Mouse (Mus musculus) C2C12 (cell line): ENCODE data around the gene Mical2. TPM values are rescaled to one million over a fixed set of nuclear protein-coding genes. Genes with fewer than 3 reads are reported as not detected.

Experiments used
- H3K27me3 ChIP-seq: one replicate; pipeline ENCODE4 v1.6.1; 2011; ENCODE audit not compliant: control insufficient read depth, insufficient read depth, insufficient read length
- H3K36me3 ChIP-seq: one replicate; pipeline ENCODE4 v1.6.1; 2011; ENCODE audit not compliant: control insufficient read depth, insufficient read depth
- H3K4me3 ChIP-seq: one replicate; pipeline ENCODE4 v1.5.1; 2011; ENCODE audit warnings: mild to moderate bottlenecking, control low read depth; ENCODE audit not compliant: poor library complexity, insufficient read depth, severe bottlenecking
- H3K79me2 ChIP-seq: one replicate; pipeline ENCODE4 v1.6.1; 2011; ENCODE audit not compliant: control insufficient read depth, insufficient read depth
- H3K79me3 ChIP-seq: one replicate; pipeline ENCODE4 v1.6.1; 2011; ENCODE audit warnings: low read depth, control low read depth
- H3ac ChIP-seq: one replicate; pipeline ENCODE3; 2011; ENCODE audit warnings: low read depth; ENCODE audit not compliant: control insufficient read depth, insufficient read length
- CEBPB ChIP-seq: IDR thresholded peaks from one replicate; pipeline ENCODE4 v1.6.1; 2011; ENCODE audit warnings: low read depth, mild to moderate bottlenecking, control low read depth, moderate library complexity
- CTCF ChIP-seq: IDR thresholded peaks from one replicate; pipeline ENCODE4 v1.5.1; 2011; ENCODE audit not compliant: control insufficient read depth, insufficient read depth, insufficient read length
- FOSL1 ChIP-seq: IDR thresholded peaks from one replicate; pipeline ENCODE4 v1.8.0; 2011; ENCODE audit warnings: mild to moderate bottlenecking, low read length; ENCODE audit not compliant: poor library complexity, insufficient read depth, severe bottlenecking
- MAX ChIP-seq: IDR thresholded peaks from one replicate; pipeline ENCODE4 v1.6.1; 2011; ENCODE audit warnings: mild to moderate bottlenecking, control low read depth
- MYOD1 ChIP-seq: IDR thresholded peaks from one replicate; pipeline ENCODE4 v1.6.1; 2011; ENCODE audit warnings: low read depth; ENCODE audit not compliant: control insufficient read depth, insufficient read length
- MYOG ChIP-seq: IDR thresholded peaks from one replicate; pipeline ENCODE4 v1.6.1; 2011; ENCODE audit not compliant: control insufficient read depth, insufficient read length; ENCODE audit errors: extremely low read depth
- USF1 ChIP-seq: IDR thresholded peaks from one replicate; pipeline ENCODE4 v1.6.1; 2011; ENCODE audit warnings: low read depth, mild to moderate bottlenecking, control low read depth, moderate library complexity
- polyA plus RNA-seq: library from polyadenylated mRNA; unstranded; fragments of >200 nt; fragmentation: generic; extraction: Trizol; gene quantifications from one replicate; pipeline ENCODE4 v1.2.1, GENCODE M21; 2012; ENCODE audit warnings: missing spikeins

Gene Mical2
- polyA plus RNA-seq, 1 experiment, result 76.9 TPM

DNA sequence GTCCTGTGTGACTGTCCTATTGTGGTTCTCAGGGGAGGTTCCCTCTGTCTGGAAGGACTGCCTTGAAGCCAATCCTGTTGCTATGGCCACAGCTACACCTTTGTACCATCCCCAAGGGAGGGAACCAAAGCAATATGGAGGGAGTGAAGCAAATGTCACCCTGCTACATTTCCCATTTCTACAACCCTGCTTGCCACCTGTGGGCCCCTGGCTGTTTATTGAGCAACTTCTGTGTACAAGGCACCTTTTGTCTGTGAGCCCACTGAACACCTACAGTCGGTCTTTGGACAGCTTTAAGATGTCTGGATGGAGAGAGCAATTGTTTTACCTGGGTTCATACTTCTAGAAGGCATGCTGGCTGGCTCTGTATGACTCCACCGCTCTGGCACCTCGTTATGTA, 46.0 kb downstream of the Mical2 start:
- no peak overlapping the region for H3ac ChIP-seq
- peaks cover 38% of the 10 kb centered on the region for H3K79me3 ChIP-seq
- no peak overlapping the region for H3K4me3 ChIP-seq
- H3K36me3 ChIP-seq, result peaks cover 42% of the 10 kb centered on the region
- H3K27me3 ChIP-seq, result no peaks in the 10 kb centered on the region
- TF ChIP-seq MYOG (no peak), FOSL1 (no peak), MAX (no peak), CTCF (no peak), CEBPB (no peak), USF1 (no peak)
- peaks cover 90% of the 10 kb centered on the region for H3K79me2 ChIP-seq

DNA sequence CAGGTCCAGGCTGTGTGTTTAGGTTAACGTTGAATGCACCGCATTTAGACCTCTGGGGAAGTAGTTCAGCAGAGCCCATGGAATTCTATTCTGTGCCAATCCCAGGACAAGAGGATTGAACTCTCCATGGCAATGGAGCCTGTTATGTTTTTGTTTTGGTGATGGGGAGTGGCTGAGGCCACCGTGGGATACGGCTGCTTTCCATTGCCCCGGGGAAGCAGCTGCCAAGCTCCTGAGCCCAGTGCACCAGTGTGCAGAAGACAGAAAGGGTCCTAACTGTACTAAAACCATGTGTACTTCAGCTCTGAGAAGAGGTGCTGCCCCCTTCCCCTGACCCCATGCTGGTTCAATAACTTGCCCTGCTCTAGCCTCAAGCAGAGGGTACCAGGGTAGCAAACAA, 47.0 kb downstream of the Mical2 start:
- Histone ChIP-seq H3K36me3 (peaks cover 42% of the 10 kb centered on the region), H3K4me3 (no peak overlapping the region), H3K27me3 (no peaks in the 10 kb centered on the region), H3ac (no peak overlapping the region), H3K79me3 (peaks cover 38% of the 10 kb centered on the region), H3K79me2 (peaks cover 84% of the 10 kb centered on the region)
- no peak for TF ChIP-seq CTCF
- TF ChIP-seq MYOG, result no peak
- no peak for TF ChIP-seq MYOD1

DNA sequence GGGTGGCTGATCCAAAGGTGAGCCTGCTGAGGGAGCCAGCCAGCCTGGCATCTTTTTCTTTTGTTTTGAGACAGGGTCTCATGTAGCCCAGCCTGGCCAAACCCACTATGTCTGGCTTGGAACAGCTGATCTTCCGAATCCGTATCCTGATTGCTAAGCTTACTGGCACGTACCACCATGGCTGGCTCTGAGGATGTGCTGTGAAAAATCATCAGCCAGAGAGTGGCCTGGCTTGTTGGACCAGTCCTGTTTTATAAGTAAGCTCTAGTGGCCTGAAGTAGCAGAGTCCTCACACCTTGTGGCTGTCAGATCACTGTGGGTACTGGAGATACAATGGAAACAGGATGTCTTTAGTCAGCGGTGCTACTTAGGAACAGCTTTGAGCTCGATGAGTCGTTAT, 47.8 kb downstream of the Mical2 start:
- H3K79me2 ChIP-seq, result peaks cover 77% of the 10 kb centered on the region
- TF ChIP-seq USF1, result no peak
- no peak for TF ChIP-seq MYOG
- TF ChIP-seq MYOD1, result no peak
- H3ac ChIP-seq, result no peak overlapping the region
- H3K79me3 ChIP-seq, result peaks cover 31% of the 10 kb centered on the region
- no peaks in the 10 kb centered on the region for H3K27me3 ChIP-seq
- H3K36me3 ChIP-seq, result peaks cover 42% of the 10 kb centered on the region
- no peak overlapping the region for H3K4me3 ChIP-seq

DNA sequence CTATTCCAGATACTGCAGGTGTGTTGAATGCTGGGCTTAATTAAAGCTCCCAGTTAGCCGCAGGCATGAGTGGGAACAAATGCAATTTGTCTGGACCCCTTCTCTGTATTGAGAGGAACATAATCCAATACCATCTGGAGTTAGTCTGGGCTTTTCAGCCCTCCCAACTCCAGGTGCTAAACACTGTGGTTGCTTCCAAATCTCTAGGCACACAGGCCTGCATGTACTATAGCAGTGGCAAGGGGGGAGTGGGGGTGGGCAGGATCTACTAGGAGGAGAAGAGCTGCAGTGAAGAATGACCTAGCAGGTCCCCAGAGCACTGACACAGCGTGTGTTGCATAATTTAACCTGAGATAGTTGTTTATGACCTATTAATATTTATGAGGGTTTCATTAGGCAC, 49.0 kb downstream of the Mical2 start:
- Histone ChIP-seq H3K4me3 (no peak overlapping the region), H3K79me2 (peaks cover 74% of the 10 kb centered on the region), H3K27me3 (no peaks in the 10 kb centered on the region), H3K36me3 (peaks cover 35% of the 10 kb centered on the region), H3ac (no peak overlapping the region), H3K79me3 (peaks cover 27% of the 10 kb centered on the region)
- no peak for TF ChIP-seq MAX
- no peak for TF ChIP-seq FOSL1
- TF ChIP-seq MYOD1, result no peak
- no peak for TF ChIP-seq MYOG
- TF ChIP-seq CTCF, result no peak
- no peak for TF ChIP-seq USF1

DNA sequence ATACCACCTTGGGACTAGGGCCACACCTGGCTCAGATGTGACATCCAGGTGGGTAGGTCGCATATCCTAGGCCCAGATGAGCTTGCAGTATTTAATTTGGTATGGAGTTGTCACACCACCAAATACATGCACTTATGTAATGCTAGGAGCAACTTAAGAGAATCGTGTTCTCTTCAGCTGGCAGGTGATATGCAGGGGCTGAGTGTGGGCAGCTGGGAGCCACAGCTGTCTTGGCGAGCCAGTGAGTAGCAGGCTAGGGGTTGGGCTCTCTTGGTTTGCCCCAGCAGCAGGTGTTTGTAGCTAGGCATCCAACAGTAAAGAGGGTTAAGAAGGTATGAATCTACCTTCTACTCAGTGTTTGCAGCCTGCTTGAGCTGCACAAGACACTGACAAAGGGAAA, 49.4 kb downstream of the Mical2 start:
- H3ac ChIP-seq, result no peak overlapping the region
- H3K27me3 ChIP-seq, result no peaks in the 10 kb centered on the region
- peaks cover 36% of the 10 kb centered on the region for H3K36me3 ChIP-seq
- peaks cover 74% of the 10 kb centered on the region for H3K79me2 ChIP-seq
- no peak overlapping the region for H3K4me3 ChIP-seq
- H3K79me3 ChIP-seq, result peaks cover 27% of the 10 kb centered on the region
- TF ChIP-seq CTCF (no peak), FOSL1 (no peak), MAX (no peak), MYOD1 (no peak), MYOG (no peak), CEBPB (no peak), USF1 (no peak)

DNA sequence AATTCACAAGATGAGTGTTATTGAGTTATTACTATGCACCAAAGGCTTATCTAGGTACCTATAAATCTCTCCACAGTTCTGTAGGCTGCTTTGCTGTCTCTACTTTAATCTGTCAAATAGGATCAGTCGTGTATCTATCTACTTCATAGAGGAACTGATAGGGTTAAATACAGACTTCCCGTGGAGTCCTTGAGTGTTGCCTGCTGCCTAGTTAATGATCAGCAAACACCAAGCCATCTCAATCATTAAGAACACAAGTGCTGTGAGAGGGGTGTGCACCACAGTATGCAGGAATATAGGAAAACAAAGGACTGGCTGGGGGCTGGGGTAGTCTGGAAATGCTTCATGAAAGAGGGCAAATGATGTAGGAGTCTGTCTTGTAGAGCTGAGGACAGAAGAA, 50.2 kb downstream of the Mical2 start:
- Histone ChIP-seq H3ac (no peak overlapping the region), H3K36me3 (peaks cover 39% of the 10 kb centered on the region), H3K79me3 (peaks cover 33% of the 10 kb centered on the region), H3K27me3 (no peaks in the 10 kb centered on the region), H3K4me3 (no peak overlapping the region), H3K79me2 (peaks cover 74% of the 10 kb centered on the region)
- TF ChIP-seq MYOD1 (no peak), FOSL1 (no peak), USF1 (no peak), CEBPB (no peak), MYOG (no peak), CTCF (no peak), MAX (no peak)
